ENCODE assay signal across 8 mouse cellular contexts in genomic region chr6:47454575-47455571, GRCm38 (mm10). TPM values are rescaled to one million over a fixed set of nuclear protein-coding genes. Genes with fewer than 3 reads are reported as not detected.
A peak's percentile ranks its signal among the peaks of the same experiment; 100 is the strongest.
DNase-seq lines count a peak whose midpoint lies in the region; ATAC-seq lines count a peak whose summit lies in the region.

No protein-coding gene starts in this region.

- H3K4me1 ChIP-seq in hindbrain, embryonic 15.5 days (replicated peaks): peaks cover 20% of the 10 kb centered on the region

- H3K4me3 ChIP-seq in hindbrain, embryonic 15.5 days: peak overlapping the region; percentile 99

- no peaks in the 10 kb centered on the region for H3K9me3 ChIP-seq in hindbrain, embryonic 15.5 days

- peak; percentile 84 for ATAC-seq in hindbrain, embryonic 15.5 days (ENCODE audit: low FRiP score, low read depth)
- peak; percentile 52 for ATAC-seq in megakaryocyte, adult 5-6 weeks (ENCODE audit: poor library complexity, severe bottlenecking)

- WGBS in hindbrain, embryonic 15.5 days: under 1% methylated on average over 61 of the region's 79 CpGs

- H3K4me2 ChIP-seq in hindbrain, embryonic 15.5 days: peak overlapping the region; percentile 82

- peak overlapping the region; percentile 98 for H3K27ac ChIP-seq in hindbrain, embryonic 15.5 days (replicated peaks)

- no peaks in the 10 kb centered on the region for H3K27me3 ChIP-seq in hindbrain, embryonic 15.5 days

- H3K36me3 ChIP-seq in hindbrain, embryonic 15.5 days: no peaks in the 10 kb centered on the region

- DNase-seq in R1 (ENCODE audit: low read depth, low spot score): peak; percentile 71
- DNase-seq in cerebellum, postnatal 14 days: peak; percentile 77 to 83
- DNase-seq in frontal cortex, postnatal 36 days (ENCODE audit: low spot score in 2 of 2): peak; percentile 54 to 66
- peak; percentile 36 to 38 for DNase-seq in left cerebral cortex, adult 8-10 months (ENCODE audit: low spot score in 2 of 2)
- DNase-seq in right cerebral cortex, adult 18-20 months: peak; percentile 51
- DNase-seq in urinary bladder, postnatal 14 days (ENCODE audit: low spot score): peak; percentile 65

- H3K9ac ChIP-seq in hindbrain, embryonic 15.5 days: peak overlapping the region; percentile 99

RNA-seq across cellular contexts. Expression of gene Cul1, which starts 1.7 kb away (rescaled TPM):
- 117 and 127 TPM in 2 replicates for polyA plus RNA-seq in hindbrain, embryonic 15.5 days (2015; fragmentation: Nextera tagmentation; extraction: Ambion mirVana)
- 100 to 1,000 TPM; 105 to 118 (median 113) TPM for total RNA-seq in left cerebral cortex, adult 8-10 months (2022)
- 138 and 160 TPM in 2 replicates for total RNA-seq in megakaryocyte, adult 5-6 weeks (2015)
- 94.6 and 95.0 TPM in 2 replicates for total RNA-seq in megakaryocyte, adult 5-6 weeks (2017)

Comparison
In these comparisons a context has a peak if more than half of its experiments do, and no peak if none do; other contexts are left out.
1. Peak in every context shown above with its lines: DNase-seq, ATAC-seq, H3K4me3 ChIP-seq and H3K27ac ChIP-seq.